Mouse (Mus musculus): ENCODE measurements around the gene Cyp2w1.

DNA sequence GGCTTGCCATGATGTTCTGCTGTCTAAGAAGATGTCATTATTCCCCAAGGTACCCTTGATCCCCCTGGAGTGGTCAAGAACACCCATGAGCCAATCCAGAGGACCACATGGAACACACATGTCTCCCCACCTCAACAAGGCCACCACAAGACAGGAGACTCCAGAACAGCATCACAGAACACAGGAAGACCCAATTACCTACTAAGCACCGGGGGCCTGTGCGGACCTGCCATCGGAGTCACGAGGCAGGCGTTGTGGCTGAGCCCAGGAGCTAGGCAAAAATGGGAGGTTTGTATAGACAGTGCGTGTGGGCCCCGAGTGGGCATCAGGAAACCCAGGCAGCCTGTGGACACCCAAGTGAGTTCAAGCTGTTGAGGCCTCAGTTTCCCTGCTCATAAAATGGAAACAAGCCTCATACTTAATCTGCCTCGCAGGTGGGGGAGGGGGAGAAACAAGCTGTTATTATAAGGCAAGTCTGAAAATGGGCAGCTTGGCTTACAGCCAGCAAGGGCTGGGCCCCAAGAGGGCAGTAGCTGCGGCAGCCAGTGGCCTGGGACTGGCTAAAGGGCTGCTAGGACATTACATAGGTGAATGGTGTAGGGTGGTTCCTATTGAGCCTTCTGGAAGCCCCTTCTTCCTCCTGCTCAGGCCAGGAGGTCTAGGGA is 29.0 kb upstream of the Cyp2w1 start:
- TF ChIP-seq EP300 (optimal IDR thresholded peaks at IDR 0.05) = no peak
- TF ChIP-seq CTCF (IDR thresholded peaks at IDR 0.05; ENCODE audit: low read depth) = peak; percentile 22
